Mouse (Mus musculus): Measurements from ENCODE around the gene Acad9.

GRCm38 (mm10) chr3:36082843-36083242 lies 17.1 kb downstream of the Acad9 start:
- TF ChIP-seq CTCF (IDR thresholded peaks at IDR 0.05; ENCODE audit: insufficient read depth, low read depth, low read length) (no peak), POLR2A (IDR thresholded peaks at IDR 0.05; ENCODE audit: insufficient read depth, low read depth, low read length) (no peak)

Measured in olfactory bulb, adult 2 months (tissue).